Mouse (Mus musculus): ENCODE data around the gene Insyn1.

Gene Insyn1

GRCm38 (mm10) chr9:58534766-58535165 lies 46.4 kb downstream of the Insyn1 start:
- no peak for DNase-seq (ENCODE audit: low spot score)

- DNase-seq (ENCODE audit: low spot score), result no peak
Measured at GRCm38 (mm10) chr9:58535447-58536134, 47.2 kb downstream of the Insyn1 start.

DNA sequence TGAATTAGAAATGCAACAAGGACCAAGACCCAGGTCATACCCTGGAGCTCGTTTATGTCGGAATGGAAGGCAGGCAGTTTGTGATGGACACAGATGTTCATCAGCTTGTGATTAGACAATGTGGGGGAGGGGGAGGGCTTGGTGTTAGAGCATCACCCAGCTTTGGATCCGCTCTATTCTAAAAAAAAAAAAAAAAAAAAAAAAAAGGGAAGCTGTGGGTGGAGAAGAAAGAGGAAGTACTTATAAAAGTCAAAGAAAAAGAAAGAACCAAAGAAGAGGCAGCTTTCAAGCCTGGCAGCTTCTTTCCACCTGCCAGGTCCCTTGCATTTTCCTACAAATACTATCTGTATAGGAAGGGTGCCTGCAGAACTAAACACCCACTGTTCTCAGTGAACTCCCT lies 49.4 kb downstream of the Insyn1 start:
- no peak for DNase-seq (ENCODE audit: low spot score)

DNA sequence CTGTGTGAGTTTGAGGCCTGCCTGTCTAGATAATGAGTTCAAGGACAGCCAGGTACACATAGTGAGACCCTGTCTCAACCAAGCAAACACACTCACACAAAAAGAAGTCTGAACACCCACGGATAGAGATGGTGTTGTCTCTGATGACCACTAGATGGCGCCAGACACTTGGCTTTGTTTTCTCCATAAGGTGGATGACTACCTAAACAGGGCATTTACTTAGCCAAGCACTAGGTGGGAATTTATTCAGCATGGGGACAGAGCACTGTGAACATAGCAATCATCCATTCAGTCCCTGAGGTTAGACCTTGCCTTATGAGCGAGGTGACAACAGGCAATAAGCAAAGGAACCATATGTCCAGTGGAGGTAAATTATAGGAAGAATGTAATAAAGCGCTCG lies 51.5 kb downstream of the Insyn1 start:
- peak; percentile 19 for DNase-seq (ENCODE audit: low spot score)

DNA sequence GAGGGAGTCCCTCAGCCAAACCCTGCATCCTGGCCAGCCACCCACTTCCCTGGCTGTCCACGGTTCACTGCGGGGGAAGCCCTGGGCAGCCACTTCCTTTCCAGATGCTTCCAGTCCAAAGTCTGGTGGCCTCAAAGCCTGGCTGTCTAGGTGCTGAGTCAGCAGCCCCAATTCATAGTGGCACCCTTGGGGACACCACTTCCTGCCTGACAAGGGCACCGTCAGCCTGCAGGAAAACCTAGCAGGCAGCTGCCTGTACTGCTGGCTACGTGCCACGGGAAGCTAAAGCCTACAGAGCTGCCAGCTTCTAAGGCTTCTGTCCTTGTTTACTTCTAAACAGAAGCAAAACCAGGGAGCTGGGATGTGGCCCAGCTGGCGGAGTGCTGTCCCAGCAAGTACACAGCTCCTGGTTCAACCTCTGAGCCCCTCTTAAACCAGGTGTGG lies 53.5 kb downstream of the Insyn1 start:
- peak; percentile 17 for DNase-seq (ENCODE audit: low spot score)

DNA sequence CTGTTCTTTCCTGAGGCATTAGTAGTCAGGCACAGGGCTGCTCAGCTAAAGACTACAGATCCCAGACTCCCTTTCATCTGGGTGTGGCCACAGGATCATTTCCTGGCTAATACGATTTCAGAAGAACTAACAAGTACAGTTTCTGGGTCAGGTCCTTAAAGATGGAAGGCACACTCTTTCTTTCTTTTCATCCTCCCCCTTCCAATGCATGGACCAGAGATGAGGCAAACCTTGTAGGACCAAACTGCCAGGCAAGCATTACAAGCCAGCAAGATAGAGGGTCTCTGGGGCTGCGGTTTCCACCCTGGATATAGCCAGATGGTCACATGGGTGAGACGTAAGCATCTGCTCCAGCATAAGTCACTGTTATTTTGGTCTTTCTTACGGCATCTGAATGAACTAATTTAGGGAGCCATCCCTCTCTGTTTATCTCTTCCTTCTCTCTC lies 56.5 kb downstream of the Insyn1 start:
- no peak for DNase-seq (ENCODE audit: low spot score)

DNA sequence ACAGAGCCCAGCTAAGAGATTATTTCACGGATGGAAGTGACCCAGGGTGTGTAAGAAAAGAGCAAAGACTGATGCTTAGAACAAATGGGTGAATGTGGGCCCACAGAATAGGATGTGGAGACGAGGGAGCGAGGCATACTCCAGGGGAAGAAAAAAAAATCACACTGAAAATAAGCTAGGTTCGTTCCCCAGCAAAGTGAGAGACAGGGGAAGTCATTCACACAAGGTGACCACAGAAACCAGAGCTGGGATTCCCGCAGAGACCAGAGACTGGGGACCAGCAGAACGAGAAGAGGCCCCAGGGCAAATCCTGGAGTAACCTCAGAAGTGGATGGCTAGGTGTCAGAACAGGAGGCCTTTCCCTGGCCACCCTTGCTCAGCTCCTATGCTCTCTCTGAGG lies 57.0 kb downstream of the Insyn1 start:
- DNase-seq (ENCODE audit: low spot score), result no peak

DNA sequence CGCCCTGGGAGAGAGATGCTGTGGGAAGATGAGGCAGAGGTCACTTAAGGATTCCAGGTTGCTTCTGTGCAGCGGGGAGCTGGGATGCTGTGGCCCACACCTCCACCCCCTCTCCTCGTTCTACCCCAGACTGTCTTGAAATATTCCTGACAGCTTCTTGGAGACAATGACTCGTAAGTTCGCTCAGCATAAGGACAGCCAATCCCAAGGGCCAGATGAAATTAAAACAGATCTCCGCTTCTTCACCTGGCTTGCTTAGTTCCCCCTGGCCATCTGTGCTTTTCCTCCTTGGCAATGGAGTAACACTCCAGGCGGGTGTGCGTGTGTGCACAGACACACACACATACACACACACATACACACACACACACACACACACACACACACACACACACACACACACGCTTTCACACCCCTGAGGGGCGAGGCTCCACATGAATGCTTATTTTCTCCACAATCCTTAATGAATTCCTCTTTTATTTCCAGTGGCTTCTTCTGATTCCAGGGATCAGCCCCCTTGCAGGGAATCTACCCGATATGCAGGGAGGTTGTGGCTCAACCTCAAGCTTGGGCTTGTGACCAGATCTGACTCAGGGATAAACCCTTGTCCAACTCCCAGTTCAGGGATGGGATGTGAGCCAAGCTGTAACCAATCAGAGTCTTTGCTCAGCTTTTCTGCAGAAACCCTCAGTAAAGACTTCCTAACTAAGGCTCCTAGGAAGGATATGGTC lies 58.4 kb downstream of the Insyn1 start:
- no peak for DNase-seq (ENCODE audit: low spot score)

- no peak for DNase-seq (ENCODE audit: low spot score)
Measured at GRCm38 (mm10) chr9:58548897-58549296, 60.5 kb downstream of the Insyn1 start.
